Mouse (Mus musculus) retina, adult 2 months (tissue): ENCODE results near the gene Ngdn.
"Not testable (repeated sequence)": the region's sequence is repeated elsewhere in the genome, so short reads cannot be mapped to it uniquely, and the experiment has no call there.

ENCODE experiments used
- DNase-seq: peaks from one replicate; pipeline ENCODE4 v3.0.0-alpha.2; 2012; ENCODE audit warnings: low read depth, low spot score

The Ngdn gene

GRCm38 (mm10) chr14:55028333-55028835 is 13.1 kb downstream of the Ngdn start:
- DNase-seq = no peak

- DNase-seq = no peak
These were observed 13.9 kb downstream of the Ngdn start for GRCm38 (mm10) chr14:55029034-55029698.

- DNase-seq = no peak
These were observed 17.5 kb downstream of the Ngdn start for GRCm38 (mm10) chr14:55032695-55033225.

- not testable (repeated sequence) for DNase-seq
These were observed 28.4 kb downstream of the Ngdn start for GRCm38 (mm10) chr14:55043694-55044093.

- DNase-seq = no peak
These were observed 32.8 kb downstream of the Ngdn start for GRCm38 (mm10) chr14:55047971-55048531.

GRCm38 (mm10) chr14:55052496-55052895 is 37.2 kb downstream of the Ngdn start:
- no peak for DNase-seq

- no peak for DNase-seq
These were observed 37.8 kb downstream of the Ngdn start for GRCm38 (mm10) chr14:55053050-55053449.

- DNase-seq = peak; percentile 54
These were observed 38.5 kb downstream of the Ngdn start for GRCm38 (mm10) chr14:55053708-55054190.

- no peak for DNase-seq
These were observed 39.0 kb downstream of the Ngdn start for GRCm38 (mm10) chr14:55054191-55054749.

GRCm38 (mm10) chr14:55055167-55055834 is 40.0 kb downstream of the Ngdn start:
- DNase-seq = no peak

- no peak for DNase-seq
These were observed 43.8 kb downstream of the Ngdn start for GRCm38 (mm10) chr14:55059009-55059408.

GRCm38 (mm10) chr14:55059931-55060330 is 44.7 kb downstream of the Ngdn start:
- DNase-seq = peak; percentile 68

- DNase-seq = no peak
These were observed 46.6 kb downstream of the Ngdn start for GRCm38 (mm10) chr14:55061845-55062244.

- no peak for DNase-seq
These were observed 47.4 kb downstream of the Ngdn start for GRCm38 (mm10) chr14:55062626-55063025.

- no peak for DNase-seq
These were observed 47.9 kb downstream of the Ngdn start for GRCm38 (mm10) chr14:55063117-55063516.

GRCm38 (mm10) chr14:55063581-55064381 is 48.5 kb downstream of the Ngdn start:
- no peak for DNase-seq

- DNase-seq = no peak
These were observed 49.5 kb downstream of the Ngdn start for GRCm38 (mm10) chr14:55064481-55065370.

- no peak for DNase-seq
These were observed 50.1 kb downstream of the Ngdn start for GRCm38 (mm10) chr14:55065391-55065790.

GRCm38 (mm10) chr14:55066042-55066441 is 50.8 kb downstream of the Ngdn start:
- DNase-seq = no peak

- DNase-seq = no peak
These were observed 56.5 kb downstream of the Ngdn start for GRCm38 (mm10) chr14:55071756-55072155.
